Comparison of ENCODE assay signal across 10 mouse cellular contexts in genomic region chr3:88495741-88496415, GRCm38 (mm10). TPM values are rescaled to one million over a fixed set of nuclear protein-coding genes. Genes with fewer than 3 reads are reported as not detected.
DNase-seq lines count a peak whose midpoint lies in the region; ATAC-seq and TF ChIP-seq lines count a peak whose summit lies in the region.
"Had no signal": no experiment of that assay in that cellular context is flagged by ENCODE, and none has a peak within 500 bp of the region (broad histone marks: within the 10 kb centered on the region; RNA-seq: fewer than 3 reads in every experiment).

No protein-coding gene starts in this region.

- WGBS in liver, embryonic 11.5 days = 79% methylated on average over 10 of the region's 10 CpGs

- TF ChIP-seq CTCF in gastrocnemius, adult 2 months (IDR thresholded peaks at IDR 0.05) = no peak
- TF ChIP-seq CTCF in ES-Bruce4 (IDR thresholded peaks at IDR 0.05; ENCODE audit: low read depth, low read length) = no peak

- ATAC-seq in liver, embryonic 11.5 days (replicated peaks; ENCODE audit: low FRiP score) = no peak

- no peak overlapping the region; the same call in 1 of the 2 replicates for H3K9ac ChIP-seq in ES-Bruce4 (ENCODE audit: low read depth, poor library complexity, severe bottlenecking)
- 0 out of 2 replicates have a peak overlapping the region, but pooled peaks have one; percentile 2 for H3K9ac ChIP-seq in liver, embryonic 11.5 days (ENCODE audit: low read depth, low read length)
- H3K9ac ChIP-seq: forebrain, embryonic 12.5 days had no signal

- no peaks in the 10 kb centered on the region for H3K36me3 ChIP-seq in ES-Bruce4 (ENCODE audit: control insufficient read depth, insufficient read depth, low read length, poor library complexity, severe bottlenecking)
- no peaks in the 10 kb centered on the region; the same call in 1 of the 2 replicates for H3K36me3 ChIP-seq in liver, embryonic 11.5 days (ENCODE audit: control insufficient read depth, insufficient read depth, low read length)
- H3K36me3 ChIP-seq: forebrain, embryonic 12.5 days had no signal

- intact Hi-C loops in gastrocnemius, adult 2 months (cut with DNase I) = loop anchor here (10.0 kb wide), 1 partner anchor 351 kb away; the partner anchor contains the start of gene Mef2d
- intact Hi-C loops in gastrocnemius, postnatal 36 days (cut with DNase I) = no loop called here

- no peak for TF ChIP-seq EP300 in ES-Bruce4 (IDR thresholded peaks at IDR 0.05; ENCODE audit: insufficient read depth, low read depth, low read length)

- H3K4me1 ChIP-seq in ES-Bruce4 (ENCODE audit: control insufficient read depth, insufficient read depth, low read length) = peaks cover 11% of the 10 kb centered on the region
- peaks cover 68% of the 10 kb centered on the region for H3K4me1 ChIP-seq in liver, embryonic 11.5 days (replicated peaks; ENCODE audit: control insufficient read depth, insufficient read depth, low read length)

- H3K4me3 ChIP-seq in gastrocnemius, adult 2 months = peak overlapping the region; percentile 82
- no peak overlapping the region for H3K4me3 ChIP-seq in ES-Bruce4 (ENCODE audit: low read depth, low read length)
- no peak overlapping the region for H3K4me3 ChIP-seq in liver, embryonic 11.5 days (ENCODE audit: low read depth, low read length)
- H3K4me3 ChIP-seq: forebrain, embryonic 12.5 days had no signal

- H3K9me3 ChIP-seq in ES-Bruce4 (replicated peaks; ENCODE audit: control insufficient read depth, insufficient read depth, low read length, poor library complexity, severe bottlenecking) = no peaks in the 10 kb centered on the region
- H3K9me3 ChIP-seq in liver, embryonic 11.5 days (ENCODE audit: control insufficient read depth, low read length) = no peaks in the 10 kb centered on the region
- H3K9me3 ChIP-seq: forebrain, embryonic 12.5 days had no signal

- H3K4me2 ChIP-seq in liver, embryonic 11.5 days = peak overlapping the region; percentile 57
- H3K4me2 ChIP-seq: forebrain, embryonic 12.5 days; midbrain, embryonic 11.5 days had no signal

- DNase-seq in gastrocnemius, adult 2 months = peak; percentile 64
- no peak for DNase-seq in gastrocnemius, postnatal 36 days
- DNase-seq in heart, adult 8-10 months (ENCODE audit: low spot score) = peak; percentile 55
- DNase-seq in liver, embryonic 11.5 days (ENCODE audit: low spot score) = peak; percentile 28
- no peak for DNase-seq in spleen, postnatal 36 days (ENCODE audit: low spot score in 2 of 2)
- no peak for DNase-seq in lung, postnatal 36 days
- no peak for DNase-seq in testis, postnatal 14 days (ENCODE audit: low spot score)

- H3K27ac ChIP-seq in gastrocnemius, adult 2 months = peak overlapping the region; percentile 99
- peak overlapping the region; percentile 74; the same call in 1 of the 2 replicates for H3K27ac ChIP-seq in ES-Bruce4 (ENCODE audit: insufficient read depth, low read length)
- peak overlapping the region; percentile 90 for H3K27ac ChIP-seq in liver, embryonic 11.5 days (ENCODE audit: low read depth, low read length)
- H3K27ac ChIP-seq: forebrain, embryonic 12.5 days had no signal

- no peak for TF ChIP-seq POLR2A in ES-Bruce4 (IDR thresholded peaks at IDR 0.05; ENCODE audit: insufficient read depth, low read length)

- H3K27me3 ChIP-seq in ES-Bruce4 (ENCODE audit: control insufficient read depth, insufficient read depth, low read length, poor library complexity, severe bottlenecking) = no peaks in the 10 kb centered on the region
- no peaks in the 10 kb centered on the region for H3K27me3 ChIP-seq in liver, embryonic 11.5 days (replicated peaks; ENCODE audit: control insufficient read depth, insufficient read depth, low read length)

RNA-seq across cellular contexts. Expression of gene Lmna, which starts 13.9 kb away (rescaled TPM):
- total RNA-seq in gastrocnemius, adult 2 months (2021) = 10 to 100 TPM; 67.5 to 82.5 TPM
- 10 to 100 TPM; 75.3 to 79.8 TPM for total RNA-seq in gastrocnemius, postnatal 36 days (2021)
- 30.0 and 37.2 TPM in 2 replicates for polyA plus RNA-seq in ES-Bruce4 (2011; ENCODE audit: insufficient read depth, insufficient read length, low read depth, missing spikeins)
- 100 to 1,000 TPM; 112 to 127 (median 118) TPM for total RNA-seq in heart, adult 8-10 months (2022)
- polyA plus RNA-seq in liver, embryonic 11.5 days (2014; fragmentation: Nextera tagmentation; extraction: Ambion mirVana) = 155 and 157 TPM in 2 replicates

RNA-seq across cellular contexts. Expression of gene Sema4a, which starts 34.9 kb away (rescaled TPM):
- total RNA-seq in gastrocnemius, adult 2 months (2021) = 1 to 10 TPM; 1.2 to 1.8 TPM
- total RNA-seq in gastrocnemius, postnatal 36 days (2021) = 1 to 10 TPM; 1.2 to 1.4 TPM
- polyA plus RNA-seq in ES-Bruce4 (2011; ENCODE audit: insufficient read depth, insufficient read length, low read depth, missing spikeins) = 2.3 and 4.0 TPM in 2 replicates
- total RNA-seq in heart, adult 8-10 months (2022) = 1 to 10 TPM; 2.6 to 4.7 (median 3.8) TPM
- 14.3 and 19.0 TPM in 2 replicates for polyA plus RNA-seq in liver, embryonic 11.5 days (2014; fragmentation: Nextera tagmentation; extraction: Ambion mirVana)

RNA-seq across cellular contexts. Expression of gene Mex3a, which starts 36.3 kb away (rescaled TPM):
- under 1 TPM; 0.15 to 0.20 TPM for total RNA-seq in gastrocnemius, adult 2 months (2021)
- total RNA-seq in gastrocnemius, postnatal 36 days (2021) = under 1 TPM; 0.17 to 0.33 TPM
- 42.3 and 43.4 TPM in 2 replicates for polyA plus RNA-seq in ES-Bruce4 (2011; ENCODE audit: insufficient read depth, insufficient read length, low read depth, missing spikeins)
- total RNA-seq in heart, adult 8-10 months (2022) = under 1 TPM; 0.28 to 0.44 (median 0.33) TPM
- 9.4 and 10.2 TPM in 2 replicates for polyA plus RNA-seq in liver, embryonic 11.5 days (2014; fragmentation: Nextera tagmentation; extraction: Ambion mirVana)

RNA-seq across cellular contexts. Expression of gene Rab25, which starts 52.2 kb away (rescaled TPM):
- not detected for total RNA-seq in gastrocnemius, adult 2 months (2021)
- total RNA-seq in gastrocnemius, postnatal 36 days (2021) = not detected
- 33.2 and 35.1 TPM in 2 replicates for polyA plus RNA-seq in ES-Bruce4 (2011; ENCODE audit: insufficient read depth, insufficient read length, low read depth, missing spikeins)
- not detected for total RNA-seq in heart, adult 8-10 months (2022)
- 1.1 and 1.2 TPM in 2 replicates for polyA plus RNA-seq in liver, embryonic 11.5 days (2014; fragmentation: Nextera tagmentation; extraction: Ambion mirVana)

RNA-seq across cellular contexts. Expression of gene Lamtor2, which starts 57.0 kb away (rescaled TPM):
- 100 to 1,000 TPM in 1 of 2 experiments, 10 to 100 TPM in 1; 70.9 to 104 TPM for total RNA-seq in gastrocnemius, adult 2 months (2021)
- 10 to 100 TPM; 70.6 to 76.1 TPM for total RNA-seq in gastrocnemius, postnatal 36 days (2021)
- polyA plus RNA-seq in ES-Bruce4 (2011; ENCODE audit: insufficient read depth, insufficient read length, low read depth, missing spikeins) = 138 and 151 TPM in 2 replicates
- total RNA-seq in heart, adult 8-10 months (2022) = 100 to 1,000 TPM; 104 to 116 (median 107) TPM
- 111 and 120 TPM in 2 replicates for polyA plus RNA-seq in liver, embryonic 11.5 days (2014; fragmentation: Nextera tagmentation; extraction: Ambion mirVana)

Comparison
In these comparisons a context has a peak if more than half of its experiments do, and no peak if none do; other contexts are left out.
1. DNase-seq: peak in gastrocnemius, adult 2 months (single experiment), heart, adult 8-10 months (single experiment) and liver, embryonic 11.5 days (single experiment); none in gastrocnemius, postnatal 36 days (0 of 2), spleen, postnatal 36 days (0 of 2), lung, postnatal 36 days (single experiment) and testis, postnatal 14 days (single experiment).
2. Peak in every context shown above with its lines, with median percentiles within 50 percentile points of each other: H3K27ac ChIP-seq.